16 mouse cellular contexts compared by ENCODE assay signal in genomic region chr13:75748685-75749084, GRCm38 (mm10).
"Had no signal": no experiment of that assay in that cellular context is flagged by ENCODE, and none has a peak within 500 bp of the region (broad histone marks: within the 10 kb centered on the region; RNA-seq: fewer than 3 reads in every experiment).

No protein-coding gene starts in this region.

- H3K27me3 ChIP-seq: neural tube, embryonic 13.5 days; neural tube, embryonic 15.5 days; stomach, embryonic 15.5 days had no signal

- H3K4me2 ChIP-seq: neural tube, embryonic 13.5 days; neural tube, embryonic 15.5 days; stomach, embryonic 15.5 days had no signal

- H3K36me3 ChIP-seq: neural tube, embryonic 13.5 days; neural tube, embryonic 15.5 days; stomach, embryonic 15.5 days had no signal

- H3K4me3 ChIP-seq: neural tube, embryonic 13.5 days; neural tube, embryonic 15.5 days; stomach, embryonic 15.5 days had no signal

- H3K9ac ChIP-seq: neural tube, embryonic 13.5 days; neural tube, embryonic 15.5 days; stomach, embryonic 15.5 days had no signal

- DNase-seq: retina, postnatal 1 day; right cerebral cortex, adult 18-20 months; right cerebral cortex, postnatal 14 days; right cerebral cortex, postnatal 25 days; right cerebral cortex, postnatal 4 days; spleen, adult 18-20 months; thymus, adult 18-20 months; thymus, adult 2 months; thymus, postnatal 14 days; thymus, postnatal 25 days; thymus, postnatal 36 days; thymus, postnatal 4 days had no signal

- H3K27ac ChIP-seq: neural tube, embryonic 13.5 days; neural tube, embryonic 15.5 days; stomach, embryonic 15.5 days; stomach, postnatal 0 days had no signal

- H3K9me3 ChIP-seq: neural tube, embryonic 13.5 days; neural tube, embryonic 15.5 days; stomach, embryonic 15.5 days had no signal
